Mouse (Mus musculus): ENCODE measurements around the gene Irx3. TPM values are rescaled to one million over a fixed set of nuclear protein-coding genes. Genes with fewer than 3 reads are reported as not detected.

Gene Irx3
- polyA plus RNA-seq, 1 experiment from 2014 or later = 12.2 TPM

- Histone ChIP-seq H3K4me3 (no peak overlapping the region), H3K36me3 (replicated peaks) (no peaks in the 10 kb centered on the region), H3K27ac (no peak overlapping the region), H3K27me3 (ENCODE audit: poor library complexity, severe bottlenecking) (peaks cover 21% of the 10 kb centered on the region), H3K4me1 (peaks cover 32% of the 10 kb centered on the region), H3K9me3 (no peaks in the 10 kb centered on the region)
- DNase-seq (ENCODE audit: extremely low spot score, low spot score) = no peak
- 77% methylated on average over 7 of the region's 7 CpGs for WGBS
Measured at GRCm38 (mm10) chr8:91750794-91751125, 51.1 kb downstream of the Irx3 start.

GRCm38 (mm10) chr8:91750096-91750793, 51.6 kb downstream of the Irx3 start:
- H3K9me3 ChIP-seq = no peaks in the 10 kb centered on the region
- H3K27ac ChIP-seq = no peak overlapping the region
- H3K4me1 ChIP-seq = peaks cover 32% of the 10 kb centered on the region
- no peak for DNase-seq (ENCODE audit: extremely low spot score, low spot score)
- 91% methylated on average over 15 of the region's 15 CpGs for WGBS
- peaks cover 21% of the 10 kb centered on the region for H3K27me3 ChIP-seq (ENCODE audit: poor library complexity, severe bottlenecking)
- no peaks in the 10 kb centered on the region for H3K36me3 ChIP-seq (replicated peaks)
- no peak overlapping the region for H3K4me3 ChIP-seq

DNA sequence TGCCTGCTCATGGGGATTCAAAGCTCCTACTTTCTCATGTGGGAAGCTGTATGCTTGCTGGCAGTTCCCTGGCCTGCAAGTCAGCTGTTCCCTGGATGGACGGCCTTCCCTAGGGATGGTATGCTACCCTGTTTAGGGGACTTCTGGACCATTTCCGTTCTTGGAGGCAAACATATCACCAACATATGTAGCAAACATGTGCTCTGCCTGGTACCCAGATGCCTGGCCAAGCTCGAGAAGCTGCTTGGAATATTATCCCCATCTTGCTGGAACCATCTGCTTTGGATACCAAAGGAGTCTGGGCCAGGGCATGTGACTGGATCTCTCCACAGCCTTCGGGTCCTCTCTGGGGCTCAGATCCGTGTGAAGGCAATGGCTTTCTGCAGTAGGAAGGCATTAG, 52.5 kb downstream of the Irx3 start:
- H3K27me3 ChIP-seq (ENCODE audit: poor library complexity, severe bottlenecking) = peaks cover 21% of the 10 kb centered on the region
- 83% methylated on average over 5 of the region's 5 CpGs for WGBS
- DNase-seq (ENCODE audit: extremely low spot score, low spot score) = no peak

More for the DNA sequence above, 52.5 kb downstream of the Irx3 start:
- peaks cover 32% of the 10 kb centered on the region for H3K4me1 ChIP-seq
- H3K9me3 ChIP-seq = no peaks in the 10 kb centered on the region
- H3K27ac ChIP-seq = 0 out of 2 replicates have a peak overlapping the region, but pooled peaks have one; percentile 18
- H3K36me3 ChIP-seq (replicated peaks) = no peaks in the 10 kb centered on the region
- H3K4me3 ChIP-seq = no peak overlapping the region
